Mouse (Mus musculus): Measurements from ENCODE around the gene Fggy.

Fggy gene

DNA sequence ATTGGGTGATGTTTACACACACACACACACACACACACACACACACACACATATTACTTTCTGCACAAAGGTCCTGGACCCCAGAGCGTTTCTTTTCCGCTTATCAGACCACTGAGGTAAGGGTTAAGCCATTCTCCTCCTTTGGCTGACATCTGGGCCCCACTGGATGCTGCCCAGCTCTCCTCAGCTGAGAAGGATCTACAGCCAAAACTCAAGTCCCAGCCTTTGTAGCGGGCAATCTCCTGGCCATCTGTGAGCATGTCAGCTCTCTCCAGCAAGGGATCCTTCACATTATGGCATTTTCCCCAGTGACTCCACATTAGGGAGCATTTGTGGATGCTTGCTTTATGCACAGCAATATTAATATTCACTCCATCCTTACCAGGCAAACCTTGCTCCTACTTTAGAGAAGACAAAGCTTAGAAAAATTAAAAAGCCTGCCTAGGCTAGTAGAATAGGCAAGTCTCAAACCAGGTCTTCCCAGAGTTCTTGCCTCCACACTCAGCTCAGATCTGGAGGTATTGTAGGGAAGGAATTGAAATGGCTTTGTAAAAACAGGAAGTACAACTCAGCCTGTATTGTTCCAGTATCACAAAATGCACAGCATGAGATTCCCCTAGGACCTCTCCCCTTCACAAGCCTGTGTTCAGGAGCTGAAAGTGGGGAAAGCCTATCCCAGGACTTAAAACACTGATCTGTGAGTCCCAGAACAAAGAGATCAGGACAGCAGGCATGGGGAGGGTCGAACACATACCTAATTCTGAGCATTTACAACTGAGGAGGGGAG, 342.8 kb downstream of the Fggy start:
- DNase-seq (ENCODE audit: low spot score in 2 of 2): no peak

- no peak for DNase-seq (ENCODE audit: low spot score in 2 of 2)
Observed at GRCm38 (mm10) chr4:95900815-95901214, 343.5 kb downstream of the Fggy start.

DNA sequence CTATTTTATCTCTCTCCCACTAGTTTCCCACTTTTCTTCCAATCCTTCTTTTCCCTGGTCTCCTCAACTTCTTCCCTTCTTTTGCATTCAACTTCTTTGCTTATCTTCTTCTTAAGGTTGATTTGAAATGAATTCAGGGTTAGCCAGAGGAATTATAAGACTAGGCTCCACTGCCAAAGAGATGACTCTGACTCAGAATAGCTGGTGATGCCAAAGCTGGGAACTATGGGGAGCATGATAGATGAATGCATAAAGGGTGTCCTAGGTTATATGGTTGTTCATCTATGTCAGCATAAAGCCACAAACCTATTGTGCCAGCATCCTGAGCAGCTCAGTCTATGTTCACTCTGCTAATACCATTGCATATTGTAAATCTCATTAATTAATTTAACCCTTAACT, 348.8 kb downstream of the Fggy start:
- DNase-seq (ENCODE audit: low spot score in 2 of 2): no peak

DNA sequence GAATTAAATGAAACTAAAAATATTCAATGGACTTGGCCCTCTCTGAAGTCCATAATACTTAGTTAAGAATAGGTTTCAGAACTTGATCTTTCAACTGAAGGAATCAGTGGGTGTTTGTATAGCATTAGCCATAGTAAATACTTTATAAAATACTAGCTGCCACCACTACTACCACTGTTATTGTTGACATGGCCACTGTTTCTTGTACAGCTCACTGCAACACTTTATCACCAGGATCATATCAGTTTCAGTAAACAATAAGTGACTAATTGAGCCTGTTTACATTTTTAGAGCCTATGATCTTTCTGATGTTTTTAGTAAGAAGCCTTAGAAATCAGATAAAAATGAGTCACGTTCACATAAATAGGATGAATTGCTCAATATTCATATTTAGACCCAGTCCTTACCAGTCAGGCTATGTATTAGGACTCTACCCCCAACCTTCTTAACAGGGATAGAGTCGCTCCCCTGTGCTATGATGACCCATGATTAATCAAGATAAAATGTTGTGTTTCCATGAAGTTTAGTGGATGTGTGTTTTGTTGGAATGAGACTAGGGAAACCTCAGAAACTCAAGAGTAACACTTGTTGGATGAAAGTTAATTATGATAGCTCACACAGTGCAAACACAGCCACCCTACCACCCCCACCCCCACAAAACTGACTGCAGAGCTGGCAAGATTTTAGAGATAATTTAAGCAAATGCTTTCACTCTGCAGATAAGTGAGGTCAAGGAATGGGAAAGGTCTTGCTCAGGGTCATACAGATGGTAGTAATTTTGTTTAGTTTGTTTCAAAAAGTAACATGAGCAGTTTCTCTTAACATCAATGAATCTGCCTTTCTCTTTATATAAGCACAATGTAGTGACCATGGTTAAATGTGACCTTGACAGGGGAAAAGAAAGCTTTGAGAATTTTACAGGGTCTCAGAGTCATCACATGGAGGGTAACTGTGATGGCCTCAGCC, 352.7 kb downstream of the Fggy start:
- no peak for DNase-seq (ENCODE audit: low spot score in 2 of 2)

GRCm38 (mm10) chr4:95913026-95913425, 355.7 kb downstream of the Fggy start:
- DNase-seq (ENCODE audit: low spot score in 2 of 2): no peak

DNA sequence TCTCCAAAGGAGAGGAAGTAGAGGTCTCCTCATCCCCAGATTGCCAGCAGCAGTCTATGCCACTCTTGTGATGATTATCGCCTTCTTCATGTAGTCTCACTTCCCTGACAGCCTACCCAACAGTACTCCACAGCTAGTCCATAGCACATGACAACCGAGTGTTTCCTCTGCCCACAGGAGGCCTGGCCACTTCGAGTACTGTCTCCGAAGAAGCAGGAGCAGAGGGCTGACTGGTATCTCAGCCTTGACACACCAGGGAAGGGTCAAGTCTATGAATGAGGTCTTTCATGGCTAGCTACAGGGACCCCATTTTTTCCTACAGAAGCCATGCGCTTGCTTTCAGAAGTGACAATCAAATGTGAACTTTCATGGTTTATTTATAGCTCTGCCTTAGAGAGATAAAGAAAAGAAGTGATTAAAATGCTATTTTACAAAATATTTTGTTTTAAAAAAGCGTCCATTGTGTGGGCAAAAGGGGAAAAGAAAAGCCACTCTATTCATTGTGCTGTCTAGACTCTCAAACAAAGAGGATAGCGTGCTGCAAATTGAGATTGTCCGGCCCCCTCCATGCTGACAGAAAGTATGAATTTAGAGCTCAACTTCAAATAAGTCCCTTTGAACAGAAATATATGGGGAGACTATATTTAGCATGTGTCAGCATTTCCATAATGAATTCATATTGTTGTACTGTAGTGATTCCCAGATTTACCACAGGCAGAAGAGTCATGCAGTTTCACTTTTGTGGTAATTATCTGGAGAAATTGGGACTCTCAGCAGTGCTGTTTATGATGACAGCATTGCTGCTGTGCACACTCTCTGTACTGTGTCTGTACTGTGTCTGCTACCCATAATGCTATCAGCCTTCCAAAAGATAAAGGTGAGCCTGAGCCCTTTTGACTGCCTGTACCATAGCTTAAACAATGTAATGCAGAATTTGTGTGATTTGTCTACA, 358.6 kb downstream of the Fggy start:
- DNase-seq (ENCODE audit: low spot score in 2 of 2): no peak

GRCm38 (mm10) chr4:95917703-95918102, 360.4 kb downstream of the Fggy start:
- DNase-seq (ENCODE audit: low spot score in 2 of 2): no peak

- DNase-seq (ENCODE audit: low spot score in 2 of 2): no peak
Observed at GRCm38 (mm10) chr4:95920448-95920847, 363.1 kb downstream of the Fggy start.

DNA sequence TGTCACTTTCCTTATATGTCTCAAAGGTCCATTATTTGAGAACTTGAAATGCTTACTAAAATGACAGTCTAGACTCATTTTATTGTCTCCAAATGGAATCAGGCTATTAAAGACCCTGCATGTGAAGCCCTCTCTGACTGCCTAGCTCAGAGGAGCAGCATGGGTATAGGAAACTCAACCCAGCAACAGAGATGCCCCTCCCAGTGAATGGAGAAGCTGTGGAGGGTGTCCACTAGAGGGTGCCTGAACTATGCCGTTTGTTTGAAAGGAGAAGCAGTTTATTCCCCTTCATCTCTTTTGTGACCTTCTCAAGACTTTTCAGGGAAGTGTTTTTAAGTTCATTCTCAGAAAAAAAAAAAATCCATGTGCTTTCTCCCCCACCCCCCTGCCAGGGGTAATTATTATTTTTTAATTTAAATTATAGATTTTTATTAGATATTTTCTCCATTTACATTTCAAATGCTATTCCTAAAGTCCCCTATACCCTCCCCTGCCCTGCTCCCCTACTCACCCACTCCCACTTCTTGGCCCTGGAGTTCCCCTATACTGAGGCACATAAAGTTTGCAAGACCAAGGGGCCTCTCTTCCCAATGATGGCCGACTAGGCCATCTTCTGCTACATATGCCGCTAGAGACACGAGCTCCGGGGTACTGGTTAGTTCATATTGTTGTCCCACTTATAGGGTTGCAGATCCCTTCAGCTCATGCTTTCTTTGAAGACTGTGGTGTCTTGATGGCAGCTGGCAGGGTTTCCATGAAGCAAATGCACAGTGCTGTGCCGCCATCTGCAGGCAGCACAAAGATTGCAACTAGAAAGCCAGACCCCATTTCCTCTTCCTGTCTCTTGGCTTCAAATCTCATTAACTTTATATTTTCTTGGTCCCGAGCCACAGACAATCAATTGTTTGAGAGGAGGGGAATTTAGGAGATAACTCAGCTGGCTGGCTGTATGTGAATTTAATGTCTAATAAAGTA, 367.2 kb downstream of the Fggy start:
- DNase-seq (ENCODE audit: low spot score in 2 of 2): peak; percentile 54 to 65

DNA sequence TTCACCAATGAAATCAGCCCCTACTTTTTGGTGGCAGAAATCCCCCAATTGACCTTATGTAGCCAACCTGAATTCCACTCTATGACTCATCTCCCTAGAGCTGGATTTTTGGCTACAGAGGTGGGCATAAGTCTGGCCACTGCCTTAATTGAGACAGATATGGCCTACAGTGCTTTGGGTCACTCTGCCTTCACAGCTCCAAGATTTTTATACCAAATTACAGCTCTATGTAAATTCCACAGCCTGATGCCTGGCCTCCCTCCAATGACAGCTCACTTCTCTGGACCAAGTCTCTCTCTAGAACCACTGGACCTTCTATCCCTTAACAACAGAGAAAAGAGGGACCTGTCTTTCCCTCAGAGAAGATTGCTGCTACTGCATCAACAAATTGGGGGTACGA, 371.5 kb downstream of the Fggy start:
- DNase-seq (ENCODE audit: low spot score in 2 of 2): no peak

DNA sequence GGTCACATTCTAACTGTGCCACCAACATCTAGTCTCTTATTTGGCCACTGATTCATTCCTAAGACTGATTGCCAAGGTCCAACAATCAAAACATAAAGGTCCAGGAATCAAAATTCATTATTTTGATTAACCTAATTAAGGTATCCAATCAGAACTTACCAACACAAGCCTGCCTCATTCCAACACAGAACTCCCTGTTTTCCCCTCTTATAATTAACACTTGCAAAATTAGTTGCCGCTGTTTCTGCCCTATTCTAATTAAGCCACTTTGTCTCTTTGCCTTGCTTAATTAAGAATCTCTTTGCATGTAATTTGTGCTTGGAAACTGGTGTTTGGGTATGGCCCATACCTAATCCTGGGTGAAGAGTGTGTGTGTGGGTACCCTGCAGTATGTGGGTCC, 372.6 kb downstream of the Fggy start:
- no peak for DNase-seq (ENCODE audit: low spot score in 2 of 2)

DNA sequence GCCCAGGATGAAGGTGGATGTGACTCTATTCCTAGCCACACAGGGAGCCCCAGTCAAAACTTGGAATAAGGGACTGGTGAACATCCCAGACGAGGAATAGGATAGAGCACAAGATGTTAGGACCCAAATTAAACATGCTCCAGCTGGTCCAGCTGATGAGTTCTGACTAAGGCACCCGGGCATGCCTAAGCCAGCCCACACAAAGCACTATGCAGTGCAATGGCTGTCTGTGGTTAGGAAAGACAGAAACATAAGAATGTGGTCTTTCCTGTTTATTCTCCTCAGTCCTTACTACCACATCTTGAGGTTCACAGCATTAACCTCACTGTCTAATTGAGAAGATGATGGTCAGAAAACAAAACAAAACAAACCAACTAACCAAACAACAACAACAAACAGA, 374.0 kb downstream of the Fggy start:
- peak; percentile 21 to 39 for DNase-seq (ENCODE audit: low spot score in 2 of 2)

DNA sequence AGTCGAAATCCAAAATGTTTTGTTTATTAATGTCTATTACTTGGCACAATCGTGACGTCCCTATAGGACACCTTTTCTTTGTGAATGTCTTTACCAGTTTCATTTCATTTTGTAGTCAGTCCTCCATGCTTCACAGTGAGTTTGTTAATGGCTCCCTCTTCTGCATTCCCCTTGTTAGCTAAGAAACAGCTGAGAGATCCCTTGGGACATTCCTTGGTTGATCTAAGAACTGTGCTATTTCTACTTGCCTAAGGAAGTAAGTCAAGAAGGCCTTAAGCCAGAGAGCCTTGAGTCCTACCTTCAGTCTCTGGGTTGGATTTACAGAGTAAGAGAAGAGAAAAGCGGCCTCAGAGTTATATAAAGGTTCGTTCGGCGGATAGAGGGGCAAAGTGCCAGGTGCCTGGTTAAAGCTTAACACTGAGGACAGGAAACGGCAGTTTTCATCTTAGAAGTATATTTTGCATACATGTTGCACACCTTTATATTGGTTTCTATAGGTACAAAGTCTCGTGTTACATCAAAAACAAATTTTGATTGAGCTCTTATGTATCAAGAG, 376.6 kb downstream of the Fggy start:
- DNase-seq (ENCODE audit: low spot score in 2 of 2): no peak

- DNase-seq (ENCODE audit: low spot score in 2 of 2): no peak
Observed at GRCm38 (mm10) chr4:95934384-95935035, 377.2 kb downstream of the Fggy start.

DNA sequence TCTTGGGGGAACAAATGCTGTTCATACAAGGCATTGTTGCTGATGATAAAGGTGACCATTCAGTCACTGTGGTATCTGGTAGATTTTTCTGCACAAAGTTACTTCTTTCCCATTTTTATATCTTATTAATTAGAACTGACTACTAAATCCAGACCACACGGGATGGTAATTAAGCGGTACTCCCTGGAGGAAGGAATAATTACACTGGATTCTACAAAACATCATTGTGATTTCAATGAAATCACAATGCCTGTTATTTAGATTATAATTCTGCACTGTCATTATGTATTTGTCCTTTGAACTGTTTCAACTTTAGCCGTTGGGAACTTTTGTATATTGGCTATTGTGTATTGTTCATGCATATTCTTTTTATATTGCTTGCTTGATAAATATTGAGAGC, 381.4 kb downstream of the Fggy start:
- DNase-seq (ENCODE audit: low spot score in 2 of 2): no peak

DNA sequence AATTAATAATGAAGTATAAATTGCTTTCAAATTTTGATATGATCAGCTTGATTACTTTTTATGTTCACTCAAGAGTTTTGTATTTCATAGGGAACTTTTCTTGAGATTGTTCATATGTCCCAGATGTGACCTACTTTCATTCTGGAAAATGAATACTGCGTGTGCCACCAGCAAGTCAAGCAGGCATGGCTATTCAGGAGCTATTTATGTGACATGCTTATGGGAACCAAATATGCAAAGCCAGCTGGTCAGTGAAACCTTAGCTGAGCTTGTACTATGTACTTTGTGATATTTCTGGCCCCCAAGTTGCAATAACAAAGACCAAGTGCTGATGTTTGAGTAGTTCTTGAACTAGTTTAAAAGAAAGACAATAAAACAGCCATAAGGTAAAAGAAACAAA, 390.6 kb downstream of the Fggy start:
- DNase-seq (ENCODE audit: low spot score in 2 of 2): no peak

- DNase-seq (ENCODE audit: low spot score in 2 of 2): no peak
Observed at GRCm38 (mm10) chr4:95953328-95953727, 396.0 kb downstream of the Fggy start.

- DNase-seq (ENCODE audit: low spot score in 2 of 2): peak; percentile 83 to 93
Observed at GRCm38 (mm10) chr4:95966928-95967724, 409.8 kb downstream of the Fggy start, which contains the start of gene Hook1. TSS of gene Hook1 (plus strand) at chr4:95967240.
